Mouse (Mus musculus) limb, embryonic 14.5 days (tissue): ENCODE measurements at regions not wholly inside any gene's neighbourhood (a gene's known extent, or its start where the extent isn't known, plus 50 kb on each side); places are given as distances from the start of the nearest gene placed in this dataset.

ENCODE experiments used
- ATAC-seq: fragments of 200-750 bp; cut with Nextera tagmentation; 2 replicates; pipeline ENCODE4 v1.8.0; 2017; ENCODE audit warnings: low read depth, moderate number of reproducible peaks, moderate TSS enrichment; ENCODE audit not compliant: low FRiP score
- DNase-seq: peaks from one replicate; pipeline ENCODE4 v3.0.0-alpha.2; 2015; ENCODE audit warnings: low spot score
- H3K27ac ChIP-seq: fragments of 300-500 bp; sonication (generic); replicated peaks from 2 replicates; pipeline ENCODE4 v1.5.1; 2014; ENCODE audit warnings: low read depth, mild to moderate bottlenecking, low read length, moderate library complexity, mixed read lengths
- H3K27me3 ChIP-seq: fragments of 300-500 bp; sonication (generic); 2 replicates; pipeline ENCODE4 v1.6.1; 2014; ENCODE audit warnings: low read length, mixed read lengths; ENCODE audit not compliant: control insufficient read depth, insufficient read depth
- H3K36me3 ChIP-seq: fragments of 300-500 bp; sonication (generic); 2 replicates; pipeline ENCODE4 v1.6.1; 2014; ENCODE audit warnings: mild to moderate bottlenecking, low read length, moderate library complexity, mixed read lengths; ENCODE audit not compliant: control insufficient read depth, insufficient read depth
- H3K4me1 ChIP-seq: fragments of 300-500 bp; sonication (generic); 2 replicates; pipeline ENCODE4 v1.6.1; 2014; ENCODE audit warnings: antibody characterized with exemption, low read length, mixed read lengths; ENCODE audit not compliant: control insufficient read depth, insufficient read depth
- H3K4me2 ChIP-seq: fragments of 300-500 bp; sonication (generic); replicated peaks from 2 replicates; pipeline ENCODE4 v1.6.1; 2014; ENCODE audit warnings: low read depth, mild to moderate bottlenecking, low read length, moderate library complexity; ENCODE audit not compliant: severe bottlenecking
- H3K4me3 ChIP-seq: fragments of 300-500 bp; sonication (generic); replicated peaks from 2 replicates; pipeline ENCODE4 v1.5.1; 2014; ENCODE audit warnings: low read length
- H3K9ac ChIP-seq: fragments of 300-500 bp; sonication (generic); 2 replicates; pipeline ENCODE4 v1.6.1; 2014; ENCODE audit warnings: mild to moderate bottlenecking, low read depth, low read length, moderate library complexity; ENCODE audit not compliant: severe bottlenecking
- H3K9me3 ChIP-seq: fragments of 300-500 bp; sonication (generic); 2 replicates; pipeline ENCODE4 v1.6.1; 2016; ENCODE audit warnings: low read length; ENCODE audit not compliant: control insufficient read depth
- POLR2A ChIP-seq: fragments of 200-500 bp; IDR thresholded peaks from 2 replicates; pipeline ENCODE4 v1.8.0; 2012; ENCODE audit warnings: inconsistent platforms, mild to moderate bottlenecking, moderate library complexity, borderline replicate concordance; ENCODE audit not compliant: insufficient read depth, insufficient read length; ENCODE audit errors: extremely low read depth
- WGBS: fragments of 180-500 bp; shearing (Covaris S2); extraction: QIAGEN DNeasy Blood & Tissue Kit; methylation state at CpG from one replicate; pipeline ENCODE4 v1.1.7; 2014; 5-methylcytosine and 5-hydroxymethylcytosine counted together

DNA sequence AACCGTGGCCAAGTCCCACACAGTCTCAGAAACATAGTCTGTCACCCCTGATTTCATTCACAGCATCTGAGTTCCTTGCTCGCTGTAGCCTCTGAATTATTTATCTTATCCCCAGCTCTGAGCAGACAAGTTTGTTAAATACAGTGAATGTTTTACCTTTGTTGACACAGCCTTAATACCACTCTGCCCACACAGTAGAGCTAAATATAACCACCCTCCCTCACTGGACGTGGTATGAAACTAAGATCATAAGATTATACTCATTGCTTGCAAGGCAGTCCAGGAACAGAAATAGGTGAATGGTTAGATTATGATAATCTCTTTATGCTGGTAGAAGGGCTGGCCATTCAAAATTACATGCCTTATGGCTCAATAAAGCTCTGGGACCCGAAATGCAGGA lies 431.9 kb downstream of the Etnk1 start:
- H3K4me1 ChIP-seq: no peaks in the 10 kb centered on the region
- no peaks in the 10 kb centered on the region for H3K9me3 ChIP-seq
- no peak overlapping the region for H3K4me2 ChIP-seq
- H3K27ac ChIP-seq: no peak overlapping the region
- no peak for ATAC-seq
- no peak overlapping the region for H3K4me3 ChIP-seq
- no peaks in the 10 kb centered on the region for H3K27me3 ChIP-seq
- H3K36me3 ChIP-seq: no peaks in the 10 kb centered on the region
- no peak for TF ChIP-seq POLR2A
- H3K9ac ChIP-seq: no peak overlapping the region
- no peak for DNase-seq
- 76% methylated on average over 4 of the region's 4 CpGs for WGBS

GRCm38 (mm10) chr6:143609100-143609499 lies 442.1 kb downstream of the Etnk1 start:
- DNase-seq (no peak), ATAC-seq (no peak)
- Histone ChIP-seq H3K9me3 (no peaks in the 10 kb centered on the region), H3K4me3 (no peak overlapping the region), H3K36me3 (no peaks in the 10 kb centered on the region), H3K9ac (no peak overlapping the region), H3K4me2 (no peak overlapping the region), H3K4me1 (no peaks in the 10 kb centered on the region; the same call in 1 of the 2 replicates), H3K27me3 (no peaks in the 10 kb centered on the region), H3K27ac (no peak overlapping the region)
- WGBS: 96% methylated on average over 1 of the region's 1 CpGs
- no peak for TF ChIP-seq POLR2A

- Histone ChIP-seq H3K9ac (no peak overlapping the region), H3K9me3 (no peaks in the 10 kb centered on the region), H3K27me3 (no peaks in the 10 kb centered on the region), H3K27ac (no peak overlapping the region), H3K36me3 (no peaks in the 10 kb centered on the region), H3K4me3 (no peak overlapping the region), H3K4me1 (0 out of 2 replicates have a peak, but pooled peaks cover 7% of the 10 kb centered on the region), H3K4me2 (no peak overlapping the region)
- WGBS: 62% methylated on average over 10 of the region's 10 CpGs
- no peak for DNase-seq
- ATAC-seq: no peak
- TF ChIP-seq POLR2A: no peak
These were observed 445.9 kb downstream of the Etnk1 start for GRCm38 (mm10) chr6:143612966-143613365.

DNA sequence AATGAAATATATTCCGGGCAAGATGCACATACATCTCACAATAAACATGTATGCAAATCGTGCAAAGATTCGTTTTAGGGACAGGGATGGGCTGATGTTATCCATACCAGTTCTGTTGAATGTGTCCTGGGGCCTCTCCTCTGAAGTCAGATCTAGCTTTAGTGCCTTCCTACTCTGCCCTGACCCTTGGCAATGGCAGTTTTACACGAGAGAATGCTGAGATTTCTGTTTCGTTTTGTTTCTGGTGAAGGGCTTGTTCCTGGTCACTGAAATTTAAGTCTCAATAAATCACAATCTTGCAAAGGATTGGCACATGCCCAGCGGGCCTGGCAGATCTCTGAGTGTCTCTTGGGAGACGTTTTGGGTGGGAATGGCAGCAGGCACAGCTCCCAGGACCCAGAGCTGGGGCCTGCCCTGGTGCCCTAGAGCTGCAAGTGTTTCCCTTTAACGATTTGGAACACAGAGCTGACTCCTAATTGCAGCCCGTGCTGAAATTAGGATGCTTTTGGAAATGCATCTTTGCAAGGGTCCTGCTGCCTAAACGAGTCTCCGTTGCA lies 447.5 kb downstream of the Etnk1 start:
- no peak for TF ChIP-seq POLR2A
- WGBS: 54% methylated on average over 11 of the region's 11 CpGs
- Histone ChIP-seq H3K27ac (no peak overlapping the region), H3K4me3 (no peak overlapping the region), H3K4me2 (no peak overlapping the region), H3K4me1 (peaks cover 19% of the 10 kb centered on the region), H3K9me3 (no peaks in the 10 kb centered on the region), H3K36me3 (no peaks in the 10 kb centered on the region), H3K9ac (no peak overlapping the region), H3K27me3 (no peaks in the 10 kb centered on the region)
- DNase-seq (no peak), ATAC-seq (no peak)

DNA sequence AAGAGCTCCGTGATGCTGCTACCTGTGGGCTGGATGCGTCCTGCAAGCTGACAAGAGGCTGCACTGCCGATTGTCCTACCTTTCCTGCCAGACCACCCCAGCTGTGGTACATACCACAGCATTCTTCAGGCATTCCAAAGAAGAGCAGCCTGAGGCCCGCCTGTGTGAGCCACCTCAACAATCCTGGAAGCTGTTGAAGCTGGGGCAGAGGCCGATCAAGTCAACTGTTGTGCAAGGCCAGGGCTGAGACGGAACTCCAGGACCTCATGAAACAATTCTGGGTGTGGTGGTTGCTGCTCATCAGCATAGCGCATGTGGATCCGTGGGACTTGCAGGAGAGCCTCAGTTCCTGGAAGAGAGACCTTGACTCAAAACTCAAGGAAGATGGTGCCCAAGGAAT lies 448.3 kb downstream of the Etnk1 start:
- no peak for ATAC-seq
- H3K4me1 ChIP-seq: peaks cover 19% of the 10 kb centered on the region
- TF ChIP-seq POLR2A: no peak
- H3K9ac ChIP-seq: no peak overlapping the region
- H3K27ac ChIP-seq: no peak overlapping the region
- DNase-seq: no peak
- no peak overlapping the region for H3K4me2 ChIP-seq
- 82% methylated on average over 8 of the region's 8 CpGs for WGBS
- no peak overlapping the region for H3K4me3 ChIP-seq
- no peaks in the 10 kb centered on the region for H3K9me3 ChIP-seq
- no peaks in the 10 kb centered on the region for H3K36me3 ChIP-seq
- H3K27me3 ChIP-seq: no peaks in the 10 kb centered on the region

GRCm38 (mm10) chr6:143616386-143616785 lies 449.4 kb downstream of the Etnk1 start:
- H3K27ac ChIP-seq: no peak overlapping the region
- H3K36me3 ChIP-seq: no peaks in the 10 kb centered on the region
- H3K4me3 ChIP-seq: no peak overlapping the region
- H3K9me3 ChIP-seq: no peaks in the 10 kb centered on the region
- H3K27me3 ChIP-seq: no peaks in the 10 kb centered on the region
- peaks cover 19% of the 10 kb centered on the region for H3K4me1 ChIP-seq
- ATAC-seq (no peak), DNase-seq (no peak)
- no peak overlapping the region for H3K4me2 ChIP-seq
- 92% methylated on average over 4 of the region's 4 CpGs for WGBS
- TF ChIP-seq POLR2A: no peak
- no peak overlapping the region for H3K9ac ChIP-seq
